Mouse (Mus musculus): ENCODE data around the gene Lrrtm3. TPM values are rescaled to one million over a fixed set of nuclear protein-coding genes. Genes with fewer than 3 reads are reported as not detected.

Gene Lrrtm3
- total RNA-seq, 2 experiments from 2014 or later: 0.21 TPM; not detected in 1

- DNase-seq (ENCODE audit: low spot score): no peak
- intact Hi-C loops (cut with DNase I): no loop called here
Measured at GRCm38 (mm10) chr10:64063704-64064103, 26.4 kb downstream of the Lrrtm3 start.

GRCm38 (mm10) chr10:64049946-64050345 lies 40.1 kb downstream of the Lrrtm3 start:
- DNase-seq (ENCODE audit: low spot score): no peak
- intact Hi-C loops (cut with DNase I): no loop called here

- intact Hi-C loops (cut with DNase I): no loop called here
- no peak for DNase-seq (ENCODE audit: low spot score)
Measured at GRCm38 (mm10) chr10:64049151-64049550, 40.9 kb downstream of the Lrrtm3 start.

GRCm38 (mm10) chr10:64041892-64042291 lies 48.2 kb downstream of the Lrrtm3 start:
- DNase-seq (ENCODE audit: low spot score): no peak
- intact Hi-C loops (cut with DNase I): no loop called here

GRCm38 (mm10) chr10:64041218-64041617 lies 48.9 kb downstream of the Lrrtm3 start:
- DNase-seq (ENCODE audit: low spot score): no peak
- intact Hi-C loops (cut with DNase I): no loop called here

GRCm38 (mm10) chr10:64039760-64040535 lies 50.1 kb downstream of the Lrrtm3 start:
- intact Hi-C loops (cut with DNase I): no loop called here
- peak; percentile 16 for DNase-seq (ENCODE audit: low spot score)

- no peak for DNase-seq (ENCODE audit: low spot score)
- intact Hi-C loops (cut with DNase I): no loop called here
Measured at GRCm38 (mm10) chr10:64030901-64031300, 59.2 kb downstream of the Lrrtm3 start.

GRCm38 (mm10) chr10:64023340-64023739 lies 66.7 kb downstream of the Lrrtm3 start:
- DNase-seq (ENCODE audit: low spot score): no peak

GRCm38 (mm10) chr10:64020347-64020746 lies 69.7 kb downstream of the Lrrtm3 start:
- intact Hi-C loops (cut with DNase I): no loop called here
- no peak for DNase-seq (ENCODE audit: low spot score)

More at GRCm38 (mm10) chr10:64023340-64023739, 66.7 kb downstream of the Lrrtm3 start:
- intact Hi-C loops (cut with DNase I): no loop called here

- DNase-seq (ENCODE audit: low spot score): no peak
- intact Hi-C loops (cut with DNase I): no loop called here
Measured at GRCm38 (mm10) chr10:64001996-64002395, 88.1 kb downstream of the Lrrtm3 start.

- intact Hi-C loops (cut with DNase I): no loop called here
- no peak for DNase-seq (ENCODE audit: low spot score)
Measured at GRCm38 (mm10) chr10:64001531-64001930, 88.5 kb downstream of the Lrrtm3 start.

GRCm38 (mm10) chr10:63994251-63994650 lies 95.8 kb downstream of the Lrrtm3 start:
- intact Hi-C loops (cut with DNase I): no loop called here
- DNase-seq (ENCODE audit: low spot score): no peak

- no peak for DNase-seq (ENCODE audit: low spot score)
- intact Hi-C loops (cut with DNase I): no loop called here
Measured at GRCm38 (mm10) chr10:63985576-63985975, 104.5 kb downstream of the Lrrtm3 start.

- DNase-seq (ENCODE audit: low spot score): no peak
- intact Hi-C loops (cut with DNase I): no loop called here
Measured at GRCm38 (mm10) chr10:63979410-63979809, 110.7 kb downstream of the Lrrtm3 start.

GRCm38 (mm10) chr10:63978969-63979368 lies 111.1 kb downstream of the Lrrtm3 start:
- DNase-seq (ENCODE audit: low spot score): no peak
- intact Hi-C loops (cut with DNase I): no loop called here

GRCm38 (mm10) chr10:63978535-63978934 lies 111.5 kb downstream of the Lrrtm3 start:
- no peak for DNase-seq (ENCODE audit: low spot score)
- intact Hi-C loops (cut with DNase I): no loop called here

GRCm38 (mm10) chr10:63978101-63978500 lies 112.0 kb downstream of the Lrrtm3 start:
- no peak for DNase-seq (ENCODE audit: low spot score)
- intact Hi-C loops (cut with DNase I): no loop called here

GRCm38 (mm10) chr10:63972300-63972699 lies 117.8 kb downstream of the Lrrtm3 start:
- DNase-seq (ENCODE audit: low spot score): no peak
- intact Hi-C loops (cut with DNase I): no loop called here

GRCm38 (mm10) chr10:63954308-63954930 lies 135.7 kb downstream of the Lrrtm3 start:
- intact Hi-C loops (cut with DNase I): no loop called here
- DNase-seq (ENCODE audit: low spot score): peak; percentile 53

- intact Hi-C loops (cut with DNase I): no loop called here
- DNase-seq (ENCODE audit: low spot score): no peak
Measured at GRCm38 (mm10) chr10:63951481-63951880, 138.6 kb downstream of the Lrrtm3 start.

GRCm38 (mm10) chr10:63950867-63951266 lies 139.2 kb downstream of the Lrrtm3 start:
- DNase-seq (ENCODE audit: low spot score): peak; percentile 13
- intact Hi-C loops (cut with DNase I): no loop called here

Data from heart, postnatal 25 days (tissue).